Mouse (Mus musculus) heart, embryonic 14.5 days (tissue): ENCODE data around the gene Ipo5. TPM values are rescaled to one million over a fixed set of nuclear protein-coding genes. Genes with fewer than 3 reads are reported as not detected.

Experiments
- ATAC-seq: fragments of 200-750 bp; cut with Nextera tagmentation; 2 replicates; pipeline ENCODE4 v1.8.0; 2017; ENCODE audit warnings: low read depth, moderate TSS enrichment; ENCODE audit not compliant: insufficient number of reproducible peaks, insufficient read depth, low FRiP score
- H3K27ac ChIP-seq, 2 experiments: fragments of 200-500 bp in 1 of 2; fragments of 300-500 bp in 1 of 2; sonication (generic) in 1 of 2; replicated peaks in 1 of 2; 2 replicates each; pipeline ENCODE4 v1.5.1; 2012 to 2014; ENCODE audit warnings: low read depth in 2 of 2, low read length in 2 of 2, control low read depth in 1 of 2, mild to moderate bottlenecking in 1 of 2, mixed read lengths in 1 of 2; ENCODE audit not compliant: control insufficient read depth in 1 of 2, insufficient read depth in 1 of 2
- H3K27me3 ChIP-seq: fragments of 300-500 bp; sonication (generic); 2 replicates; pipeline ENCODE4 v1.6.1; 2014; ENCODE audit warnings: mild to moderate bottlenecking, low read length, control low read depth; ENCODE audit not compliant: control insufficient read depth, insufficient read depth
- H3K36me3 ChIP-seq: fragments of 300-500 bp; sonication (generic); 2 replicates; pipeline ENCODE4 v1.6.1; 2014; ENCODE audit warnings: mild to moderate bottlenecking, control low read depth, low read length, mixed read lengths; ENCODE audit not compliant: control insufficient read depth, insufficient read depth
- H3K4me1 ChIP-seq, 2 experiments: fragments of 200-500 bp in 1 of 2; fragments of 300-500 bp in 1 of 2; sonication (generic) in 1 of 2; 2 replicates each; pipeline ENCODE4 v1.6.1; 2012 to 2014; ENCODE audit warnings: low read length in 2 of 2, control low read depth in 1 of 2, mixed read lengths in 1 of 2; ENCODE audit not compliant: control insufficient read depth in 2 of 2, insufficient read depth in 2 of 2
- H3K4me2 ChIP-seq: fragments of 300-500 bp; sonication (generic); 2 replicates; pipeline ENCODE4 v1.6.1; 2014; ENCODE audit warnings: mild to moderate bottlenecking, low read length
- H3K4me3 ChIP-seq, 2 experiments: fragments of 200-500 bp in 1 of 2; fragments of 300-500 bp in 1 of 2; sonication (generic) in 1 of 2; 2 replicates each; pipeline ENCODE4 v1.5.1; 2012 to 2014; ENCODE audit warnings: low read length in 2 of 2, mild to moderate bottlenecking in 2 of 2, control low read depth in 1 of 2, low read depth in 1 of 2, moderate library complexity in 1 of 2; ENCODE audit not compliant: control insufficient read depth in 1 of 2, insufficient read depth in 1 of 2
- H3K9ac ChIP-seq: fragments of 300-500 bp; sonication (generic); 2 replicates; pipeline ENCODE4 v1.6.1; 2014; ENCODE audit warnings: mild to moderate bottlenecking, low read length
- H3K9me3 ChIP-seq: fragments of 300-500 bp; sonication (generic); 2 replicates; pipeline ENCODE4 v1.6.1; 2016; ENCODE audit warnings: low read length, control low read depth; ENCODE audit not compliant: control insufficient read depth
- WGBS: fragments of 180-500 bp; shearing (Covaris S2); extraction: QIAGEN DNeasy Blood & Tissue Kit; methylation state at CpG from one replicate; pipeline ENCODE4 v1.1.7; 2014; 5-methylcytosine and 5-hydroxymethylcytosine counted together
- polyA plus RNA-seq: library from polyadenylated mRNA; unstranded; fragments of >200 nt; fragmentation: Nextera tagmentation; extraction: Ambion mirVana; gene quantifications from 2 replicates; pipeline ENCODE4 v1.2.1, GENCODE M21; 2014

Gene Ipo5
- polyA plus RNA-seq, 1 experiment from 2014 or later: 83.9 TPM

DNA sequence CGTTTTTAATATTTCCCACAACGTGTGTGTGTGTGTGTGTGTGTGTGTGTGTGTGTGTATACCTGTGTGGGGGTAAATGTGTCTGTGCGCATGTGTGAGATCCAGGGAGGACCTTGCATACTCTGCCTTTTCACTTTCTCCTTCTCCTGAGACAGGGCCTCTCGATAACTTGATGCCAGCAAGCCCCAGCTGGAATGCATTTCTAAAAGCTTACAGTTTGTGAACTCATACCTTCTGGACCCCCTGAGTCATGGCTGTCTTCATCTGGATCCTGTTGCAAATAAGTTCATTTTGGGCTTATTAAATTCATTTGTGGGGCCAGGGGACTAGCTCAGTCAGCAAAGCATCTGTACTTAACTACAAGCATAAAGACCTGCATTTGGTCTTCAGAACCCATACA is 57.7 kb downstream of the Ipo5 start:
- Histone ChIP-seq H3K4me3 (no peak overlapping the region), H3K36me3 (no peaks in the 10 kb centered on the region), H3K27me3 (no peaks in the 10 kb centered on the region), H3K4me1 (no peaks in the 10 kb centered on the region), H3K9me3 (peaks cover 3% of the 10 kb centered on the region; the same call in 1 of the 2 replicates), H3K9ac (no peak overlapping the region), H3K4me2 (no peak overlapping the region), H3K27ac (no peak overlapping the region)
- WGBS: 91% methylated on average over 4 of the region's 4 CpGs
- ATAC-seq: no peak

DNA sequence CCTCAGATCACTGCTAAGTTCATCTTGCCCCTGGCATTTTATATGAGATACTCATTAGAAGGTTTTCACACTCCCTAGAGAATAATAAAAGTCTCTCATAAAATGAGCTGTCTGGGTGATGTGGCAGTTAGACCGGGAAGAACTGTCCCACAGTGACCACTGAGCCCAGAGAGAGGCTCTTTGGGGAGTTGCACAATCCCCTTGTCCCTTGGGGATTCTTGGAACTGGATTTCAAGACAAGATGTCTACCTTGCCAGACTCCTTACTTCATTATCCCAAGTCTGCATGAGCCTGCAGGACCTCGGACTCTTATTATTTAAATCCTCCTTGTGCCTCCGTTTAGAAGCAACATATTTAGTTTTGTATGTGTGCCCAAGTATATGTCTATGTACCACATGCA is 58.6 kb downstream of the Ipo5 start:
- Histone ChIP-seq H3K27me3 (no peaks in the 10 kb centered on the region), H3K27ac (no peak overlapping the region), H3K4me3 (no peak overlapping the region), H3K36me3 (no peaks in the 10 kb centered on the region), H3K9ac (no peak overlapping the region), H3K4me2 (no peak overlapping the region), H3K4me1 (no peaks in the 10 kb centered on the region), H3K9me3 (peaks cover 3% of the 10 kb centered on the region; the same call in 1 of the 2 replicates)
- ATAC-seq: no peak
- WGBS: 76% methylated on average over 3 of the region's 3 CpGs

DNA sequence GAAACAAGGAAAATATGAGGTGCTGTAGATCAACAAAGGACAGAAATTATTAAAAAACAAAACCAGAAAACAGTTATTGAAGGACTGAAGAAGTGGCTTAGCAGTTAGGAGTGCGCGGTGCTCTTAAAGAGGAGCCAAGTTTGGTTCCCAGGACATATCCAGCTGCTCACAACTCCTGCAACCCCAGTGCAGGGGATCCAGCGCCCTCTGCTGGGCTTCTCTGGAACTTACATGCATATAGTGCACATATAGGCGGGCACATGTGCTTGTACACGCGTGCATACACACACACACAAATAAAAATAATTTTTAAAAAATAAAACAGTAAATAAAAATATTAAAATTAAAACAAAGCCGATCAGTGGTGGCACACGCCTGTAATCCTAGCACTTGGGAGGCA is 59.6 kb downstream of the Ipo5 start:
- Histone ChIP-seq H3K4me2 (no peak overlapping the region), H3K27me3 (no peaks in the 10 kb centered on the region), H3K4me1 (no peaks in the 10 kb centered on the region), H3K4me3 (no peak overlapping the region), H3K9me3 (peaks cover 3% of the 10 kb centered on the region; the same call in 1 of the 2 replicates), H3K27ac (no peak overlapping the region), H3K36me3 (no peaks in the 10 kb centered on the region), H3K9ac (no peak overlapping the region)
- ATAC-seq: no peak
- 76% methylated on average over 8 of the region's 8 CpGs for WGBS

DNA sequence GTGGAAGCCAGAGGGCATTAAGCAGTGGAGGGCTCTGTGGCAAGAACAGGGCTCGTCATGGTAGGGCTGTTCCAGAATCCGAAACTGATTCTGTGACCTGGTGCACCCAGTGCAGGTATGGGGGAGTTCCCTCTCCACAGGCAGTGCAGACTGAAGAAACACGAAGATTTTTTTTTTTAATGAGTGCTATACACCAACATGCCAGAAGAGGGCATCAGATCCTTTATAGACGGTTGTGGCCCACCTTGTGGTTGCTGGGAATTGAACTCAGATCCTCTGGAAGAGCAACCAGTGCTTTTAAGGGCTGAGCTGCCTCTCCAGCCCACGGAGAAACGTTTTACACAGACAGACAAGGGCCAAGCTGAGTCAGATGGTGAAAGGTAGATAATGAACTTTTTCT is 60.3 kb downstream of the Ipo5 start:
- Histone ChIP-seq H3K9me3 (peaks cover 3% of the 10 kb centered on the region; the same call in 1 of the 2 replicates), H3K9ac (no peak overlapping the region), H3K36me3 (no peaks in the 10 kb centered on the region), H3K4me3 (no peak overlapping the region), H3K4me2 (no peak overlapping the region), H3K27me3 (no peaks in the 10 kb centered on the region), H3K27ac (no peak overlapping the region), H3K4me1 (no peaks in the 10 kb centered on the region)
- 62% methylated on average over 6 of the region's 6 CpGs for WGBS
- no peak for ATAC-seq

DNA sequence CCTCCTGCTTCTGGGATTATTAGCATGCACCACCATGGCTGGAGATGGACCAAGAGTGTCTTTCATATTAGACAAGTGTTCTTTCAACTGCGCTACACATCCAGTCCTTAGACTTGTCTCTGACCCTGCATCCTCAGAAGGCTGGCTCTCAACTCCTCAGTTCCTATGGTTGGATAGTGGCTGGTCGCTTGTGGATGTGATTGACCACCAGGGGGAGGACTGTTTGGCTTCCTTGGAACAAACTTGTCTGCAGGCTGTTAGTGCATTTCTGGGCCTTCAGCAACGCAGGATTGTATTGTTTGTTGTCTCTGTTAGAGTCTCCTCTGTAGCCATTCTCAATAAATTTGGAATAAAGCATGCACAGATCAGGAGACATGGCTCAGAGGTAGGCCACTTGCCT is 68.5 kb downstream of the Ipo5 start:
- Histone ChIP-seq H3K27me3 (no peaks in the 10 kb centered on the region), H3K27ac (no peak overlapping the region)
- WGBS: 50% methylated on average over 3 of the region's 3 CpGs

DNA sequence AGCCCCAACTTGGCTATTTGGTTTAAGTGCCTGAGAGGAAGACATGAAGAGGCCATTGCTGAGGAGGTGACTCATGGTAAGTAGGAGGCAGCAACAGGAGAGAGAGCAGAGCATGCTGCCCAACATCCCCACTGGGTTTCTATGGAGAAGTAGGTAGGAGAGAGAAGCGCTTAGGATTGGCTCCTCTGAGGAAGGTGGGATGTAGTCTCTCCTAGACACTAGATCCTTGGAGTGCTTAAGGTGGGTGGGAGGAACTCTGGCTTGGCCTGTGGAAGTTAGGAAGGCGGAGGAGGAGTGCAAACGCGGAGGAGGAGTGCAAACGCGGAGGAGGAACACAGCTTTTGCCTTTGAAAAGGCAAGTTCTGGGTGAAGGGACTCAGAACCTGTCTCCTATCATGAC is 78.1 kb downstream of the Ipo5 start:
- WGBS: 50% methylated on average over 6 of the region's 6 CpGs

More for the DNA sequence above, 68.5 kb downstream of the Ipo5 start:
- no peak overlapping the region for H3K4me2 ChIP-seq
- no peak overlapping the region for H3K4me3 ChIP-seq
- no peaks in the 10 kb centered on the region for H3K9me3 ChIP-seq
- H3K9ac ChIP-seq: no peak overlapping the region
- no peak for ATAC-seq
- no peaks in the 10 kb centered on the region for H3K36me3 ChIP-seq
- H3K4me1 ChIP-seq: no peaks in the 10 kb centered on the region

More for the DNA sequence above, 78.1 kb downstream of the Ipo5 start:
- Histone ChIP-seq H3K27ac (no peak overlapping the region), H3K9me3 (no peaks in the 10 kb centered on the region), H3K4me2 (no peak overlapping the region), H3K36me3 (no peaks in the 10 kb centered on the region), H3K4me1 (no peaks in the 10 kb centered on the region), H3K27me3 (no peaks in the 10 kb centered on the region), H3K4me3 (no peak overlapping the region), H3K9ac (no peak overlapping the region)
- ATAC-seq: no peak

Other genes with a start within 250 kb of the Ipo5 start
- 19.1 and 20.4 TPM in 2 replicates for gene Farp1, start 124.0 kb downstream of the Ipo5 start, polyA plus RNA-seq